Mouse (Mus musculus): ENCODE measurements at regions not wholly inside any gene's neighbourhood (a gene's known extent, or its start where the extent isn't known, plus 50 kb on each side); places are given as distances from the start of the nearest gene placed in this dataset.

DNA sequence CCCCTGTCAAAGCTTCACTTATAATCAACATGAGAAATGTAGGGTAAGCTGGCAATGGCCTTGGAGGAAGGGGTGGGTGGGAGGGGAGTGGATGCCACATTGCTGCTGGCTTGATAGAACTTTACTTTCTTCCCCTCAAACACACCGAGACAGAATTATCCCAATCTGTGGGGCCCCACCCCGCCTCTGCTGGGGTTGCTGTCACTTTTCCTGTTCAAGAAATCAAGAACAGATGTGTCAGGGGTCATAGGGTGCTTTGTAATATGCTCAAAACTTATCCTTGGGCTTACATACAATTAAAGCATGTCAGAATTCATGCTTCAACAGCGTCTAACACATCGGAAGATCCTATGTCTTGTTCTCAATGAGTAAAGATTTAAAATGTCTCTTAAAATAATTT lies 101.9 kb upstream of the Satb2 start:
- no peak for TF ChIP-seq MXI1 (IDR thresholded peaks at IDR 0.05; ENCODE audit: low read depth, low read length)
- TF ChIP-seq ETS1 (IDR thresholded peaks at IDR 0.05; ENCODE audit: low read depth, low read length): no peak
- TF ChIP-seq CTCF (IDR thresholded peaks at IDR 0.05 in 2 of 3, conservative IDR thresholded peaks at IDR 0.05 in 1 of 3; ENCODE audit: control insufficient read depth in 1 of 3, insufficient read depth in 1 of 3, low read depth in 2 of 3, low read length in 3 of 3, poor library complexity in 1 of 3, severe bottlenecking in 1 of 3): no peak
- no peak for TF ChIP-seq KAT2A (conservative IDR thresholded peaks at IDR 0.05; ENCODE audit: low read depth, low read length)
- TF ChIP-seq POLR2A (IDR thresholded peaks at IDR 0.05; ENCODE audit: control insufficient read depth in 1 of 2, insufficient read depth in 1 of 2, low read depth in 1 of 2, low read length in 2 of 2, poor library complexity in 1 of 2): no peak
- no peak for TF ChIP-seq RCOR1 (IDR thresholded peaks at IDR 0.05; ENCODE audit: low read depth, low read length)
- TF ChIP-seq CHD2 (IDR thresholded peaks at IDR 0.05; ENCODE audit: low read length): no peak
- no peak for TF ChIP-seq JUND (IDR thresholded peaks at IDR 0.05; ENCODE audit: low read depth, low read length)
- TF ChIP-seq ZMIZ1 (IDR thresholded peaks at IDR 0.05; ENCODE audit: low read depth, low read length): no peak
- no peak for TF ChIP-seq MYC (IDR thresholded peaks at IDR 0.05; ENCODE audit: low read depth, low read length)
- TF ChIP-seq EP300 (IDR thresholded peaks at IDR 0.05; ENCODE audit: low read depth in 1 of 2, low read length in 2 of 2): no peak
